Mouse (Mus musculus): ENCODE measurements around the gene Nbas.

Nbas gene

GRCm38 (mm10) chr12:13626803-13627706 lies 358.1 kb downstream of the Nbas start:
- no peak for DNase-seq (ENCODE audit: low spot score)
